In the genomic region with DNA sequence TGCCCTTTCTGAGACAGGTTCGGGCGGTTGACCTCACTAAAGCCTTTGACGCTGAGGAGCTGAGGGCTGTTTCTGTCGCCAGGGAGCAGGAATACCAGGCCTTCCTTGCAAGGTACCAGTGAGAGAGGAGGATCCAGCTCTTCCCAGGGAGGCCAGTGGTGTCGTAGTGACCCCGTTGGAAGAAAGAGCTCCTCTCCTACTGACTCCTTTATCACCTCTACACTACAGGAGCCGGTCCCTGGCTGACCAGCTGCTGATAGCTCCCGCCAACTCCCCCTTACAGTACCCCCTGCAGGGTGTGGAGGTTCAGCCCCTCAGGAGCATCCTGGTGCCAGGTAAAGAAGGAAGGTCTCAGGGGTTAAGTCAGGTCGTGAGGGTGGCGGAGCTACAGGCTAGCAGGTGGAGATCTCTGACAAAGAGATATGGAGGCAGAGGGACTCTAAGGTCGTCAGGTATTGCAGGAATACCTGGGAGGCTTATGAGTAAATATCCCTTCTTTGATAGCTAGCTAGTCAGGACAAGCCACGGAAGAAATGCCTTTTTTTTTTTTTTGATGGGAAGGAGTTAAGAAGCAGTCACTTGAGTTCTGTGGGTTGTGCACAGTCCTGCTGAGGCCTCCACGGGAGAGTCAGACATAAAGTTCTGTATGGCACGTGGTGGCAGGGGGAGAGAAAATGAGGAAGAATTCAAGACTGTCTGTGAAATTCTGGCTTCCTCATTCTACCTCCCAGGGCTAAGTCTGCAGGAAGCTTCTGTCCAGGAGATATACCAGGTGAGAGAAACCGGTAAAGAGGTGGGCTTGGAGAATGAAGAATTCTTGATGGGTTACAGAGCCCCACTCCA, we compare ENCODE assay signal across 8 mouse cellular contexts. TPM values are rescaled to one million over a fixed set of nuclear protein-coding genes. Genes with fewer than 3 reads are reported as not detected.
DNase-seq lines count a peak whose midpoint lies in the region; ATAC-seq and TF ChIP-seq lines count a peak whose summit lies in the region.

No protein-coding gene starts in this region.

- 43% methylated on average over 15 of the region's 15 CpGs for WGBS in spleen, adult 2 months
- WGBS in liver, embryonic 15.5 days (ENCODE audit: insufficient replicate concordance): 25% methylated on average over 15 of the region's 15 CpGs
- WGBS in stomach, embryonic 16.5 days: 25% methylated on average over 15 of the region's 15 CpGs

- H3K27ac ChIP-seq in spleen, adult 2 months (ENCODE audit: insufficient read depth, low read length): peak overlapping the region; percentile 100
- peak overlapping the region; percentile 76 for H3K27ac ChIP-seq in liver, embryonic 15.5 days (replicated peaks)
- peak overlapping the region; percentile 86 for H3K27ac ChIP-seq in stomach, embryonic 16.5 days (ENCODE audit: low read length)

- no peak for ATAC-seq in liver, embryonic 15.5 days (ENCODE audit: insufficient read depth)
- ATAC-seq in stomach, embryonic 16.5 days (ENCODE audit: insufficient read depth, low FRiP score): no peak

- H3K36me3 ChIP-seq in spleen, adult 2 months (ENCODE audit: control insufficient read depth, insufficient read depth, low read length): peaks cover 30% of the 10 kb centered on the region
- H3K36me3 ChIP-seq in liver, embryonic 15.5 days (replicated peaks): peaks cover 11% of the 10 kb centered on the region
- no peaks in the 10 kb centered on the region for H3K36me3 ChIP-seq in stomach, embryonic 16.5 days (ENCODE audit: control insufficient read depth, insufficient read depth, low read length)

- H3K4me2 ChIP-seq in liver, embryonic 15.5 days: peak overlapping the region; percentile 97
- peak overlapping the region; percentile 100 for H3K4me2 ChIP-seq in stomach, embryonic 16.5 days (ENCODE audit: low read depth, low read length)

- TF ChIP-seq CTCF in spleen, adult 2 months (IDR thresholded peaks at IDR 0.05; ENCODE audit: extremely low read depth, insufficient read depth, insufficient read length, insufficient replicate concordance): no peak

- H3K9me3 ChIP-seq in liver, embryonic 15.5 days (replicated peaks): no peaks in the 10 kb centered on the region
- no peaks in the 10 kb centered on the region for H3K9me3 ChIP-seq in stomach, embryonic 16.5 days (replicated peaks; ENCODE audit: control insufficient read depth, low read length)

- H3K4me1 ChIP-seq in spleen, adult 2 months (ENCODE audit: control insufficient read depth, insufficient read depth, insufficient read length): peaks cover 12% of the 10 kb centered on the region; the same call in 1 of the 2 replicates
- H3K4me1 ChIP-seq in liver, embryonic 15.5 days (replicated peaks): peaks cover 66% of the 10 kb centered on the region
- H3K4me1 ChIP-seq in stomach, embryonic 16.5 days (ENCODE audit: control insufficient read depth, insufficient read depth, low read length): peaks cover 29% of the 10 kb centered on the region

- intact Hi-C loops in left cerebral cortex, postnatal 4 days (cut with DNase I): loop anchor here (5.0 kb wide), 1 partner anchor 45 kb away; a partner anchor contains a TSS

- H3K27me3 ChIP-seq in spleen, adult 2 months (ENCODE audit: control insufficient read depth, insufficient read depth, low read length): no peaks in the 10 kb centered on the region
- H3K27me3 ChIP-seq in liver, embryonic 15.5 days: peaks cover 77% of the 10 kb centered on the region
- peaks cover 39% of the 10 kb centered on the region for H3K27me3 ChIP-seq in stomach, embryonic 16.5 days (ENCODE audit: control insufficient read depth, insufficient read depth, low read length)

- peak; percentile 60 for DNase-seq in cerebellum, adult 11-12 months
- DNase-seq in cerebellum, adult 11 months: no peak
- DNase-seq in spleen, adult 2 months (ENCODE audit: low read depth in 1 of 2, low spot score in 2 of 2): no peak
- no peak for DNase-seq in spleen, adult 12 weeks (ENCODE audit: low spot score)
- no peak for DNase-seq in gastrocnemius, postnatal 10 days
- DNase-seq in left cerebral cortex, postnatal 4 days: no peak

- no peak for TF ChIP-seq POLR2A in spleen, adult 2 months (IDR thresholded peaks at IDR 0.05; ENCODE audit: low read depth, low read length)

- H3K9ac ChIP-seq in liver, embryonic 15.5 days: peak overlapping the region; percentile 69; the same call in 1 of the 2 replicates
- H3K9ac ChIP-seq in stomach, embryonic 16.5 days (ENCODE audit: low read length): peak overlapping the region; percentile 86

- peak overlapping the region; percentile 72 for H3K4me3 ChIP-seq in spleen, adult 2 months (ENCODE audit: extremely low read depth, insufficient read depth, insufficient read length)
- peak overlapping the region; percentile 65 for H3K4me3 ChIP-seq in liver, embryonic 15.5 days (replicated peaks)
- peak overlapping the region; percentile 59 for H3K4me3 ChIP-seq in stomach, embryonic 16.5 days (replicated peaks; ENCODE audit: low read length)

RNA-seq across cellular contexts. Expression of a gene that starts 2.0 kb away (rescaled TPM):
- 284 and 346 TPM in 2 replicates for polyA plus RNA-seq in spleen, adult 2 months (2012; rRNA removed)
- 19.3 and 21.0 TPM in 2 replicates for polyA plus RNA-seq in liver, embryonic 15.5 days (2015; fragmentation: Nextera tagmentation; extraction: Ambion mirVana)
- 29.3 and 34.3 TPM in 2 replicates for polyA plus RNA-seq in stomach, embryonic 16.5 days (2015; fragmentation: Nextera tagmentation; extraction: Ambion mirVana)
- 1 to 10 TPM; 1.6 to 3.3 TPM for total RNA-seq in gastrocnemius, postnatal 10 days (2021)
- 100 to 1,000 TPM in 1 of 2 experiments, 10 to 100 TPM in 1; 99.8 to 109 TPM for total RNA-seq in left cerebral cortex, postnatal 4 days (2021)

RNA-seq across cellular contexts. Expression of a gene that starts 13.5 kb away (rescaled TPM):
- polyA plus RNA-seq in spleen, adult 2 months (2012; rRNA removed): 0.94 and 1.1 TPM in 2 replicates
- 2.1 and 3.2 TPM in 2 replicates for polyA plus RNA-seq in liver, embryonic 15.5 days (2015; fragmentation: Nextera tagmentation; extraction: Ambion mirVana)
- polyA plus RNA-seq in stomach, embryonic 16.5 days (2015; fragmentation: Nextera tagmentation; extraction: Ambion mirVana): 1.2 and 1.4 TPM in 2 replicates
- total RNA-seq in gastrocnemius, postnatal 10 days (2021): 1 to 10 TPM; 3.0 to 6.1 TPM
- under 1 TPM; 0.83 to 0.88 TPM for total RNA-seq in left cerebral cortex, postnatal 4 days (2021)

RNA-seq across cellular contexts. Expression of a gene that starts 22.9 kb away (rescaled TPM):
- 8.5 and 9.2 TPM in 2 replicates for polyA plus RNA-seq in spleen, adult 2 months (2012; rRNA removed)
- 5.4 and 5.8 TPM in 2 replicates for polyA plus RNA-seq in liver, embryonic 15.5 days (2015; fragmentation: Nextera tagmentation; extraction: Ambion mirVana)
- polyA plus RNA-seq in stomach, embryonic 16.5 days (2015; fragmentation: Nextera tagmentation; extraction: Ambion mirVana): 71.3 and 77.0 TPM in 2 replicates
- total RNA-seq in gastrocnemius, postnatal 10 days (2021): 10 to 100 TPM; 16.2 to 26.2 TPM
- 10 to 100 TPM; 70.5 to 75.6 TPM for total RNA-seq in left cerebral cortex, postnatal 4 days (2021)

RNA-seq across cellular contexts. Expression of a gene that starts 28.5 kb away (rescaled TPM):
- 67.9 and 83.7 TPM in 2 replicates for polyA plus RNA-seq in spleen, adult 2 months (2012; rRNA removed)
- 16.7 and 16.9 TPM in 2 replicates for polyA plus RNA-seq in liver, embryonic 15.5 days (2015; fragmentation: Nextera tagmentation; extraction: Ambion mirVana)
- 68.6 and 79.4 TPM in 2 replicates for polyA plus RNA-seq in stomach, embryonic 16.5 days (2015; fragmentation: Nextera tagmentation; extraction: Ambion mirVana)
- total RNA-seq in gastrocnemius, postnatal 10 days (2021): 10 to 100 TPM; 28.8 to 37.6 TPM
- total RNA-seq in left cerebral cortex, postnatal 4 days (2021): 100 to 1,000 TPM; 184 to 207 TPM

RNA-seq across cellular contexts. Expression of a gene that starts 44.4 kb away (rescaled TPM):
- polyA plus RNA-seq in spleen, adult 2 months (2012; rRNA removed): 22.2 and 24.3 TPM in 2 replicates
- polyA plus RNA-seq in liver, embryonic 15.5 days (2015; fragmentation: Nextera tagmentation; extraction: Ambion mirVana): 41.9 and 45.1 TPM in 2 replicates
- polyA plus RNA-seq in stomach, embryonic 16.5 days (2015; fragmentation: Nextera tagmentation; extraction: Ambion mirVana): 33.5 and 34.4 TPM in 2 replicates
- total RNA-seq in gastrocnemius, postnatal 10 days (2021): 1 to 10 TPM; 8.5 to 9.6 TPM
- total RNA-seq in left cerebral cortex, postnatal 4 days (2021): 10 to 100 TPM; 23.8 to 25.0 TPM
